Mouse (Mus musculus) neural tube, embryonic 15.5 days (tissue): ENCODE results near the gene Pde4b. TPM values are rescaled to one million over a fixed set of nuclear protein-coding genes. Genes with fewer than 3 reads are reported as not detected.

Experiments used
- ATAC-seq: fragments of 200-750 bp; cut with Nextera tagmentation; 2 replicates; pipeline ENCODE4 v1.8.0; 2017; ENCODE audit warnings: mild to moderate bottlenecking, moderate TSS enrichment, moderate library complexity; ENCODE audit not compliant: low FRiP score
- H3K27ac ChIP-seq: fragments of 300-500 bp; sonication (generic); replicated peaks from 2 replicates; pipeline ENCODE4 v1.5.1; 2015; ENCODE audit warnings: mild to moderate bottlenecking, inconsistent platforms
- H3K27me3 ChIP-seq: fragments of 300-500 bp; sonication (generic); replicated peaks from 2 replicates; pipeline ENCODE4 v1.6.1; 2015; ENCODE audit warnings: inconsistent platforms
- H3K36me3 ChIP-seq: fragments of 300-500 bp; sonication (generic); 2 replicates; pipeline ENCODE4 v1.6.1; 2015; ENCODE audit warnings: inconsistent platforms
- H3K4me1 ChIP-seq: fragments of 300-500 bp; sonication (generic); 2 replicates; pipeline ENCODE4 v1.6.1; 2015; ENCODE audit warnings: inconsistent platforms
- H3K4me2 ChIP-seq: fragments of 300-500 bp; sonication (generic); 2 replicates; pipeline ENCODE4 v1.6.1; 2015; ENCODE audit warnings: inconsistent platforms, mild to moderate bottlenecking, moderate library complexity
- H3K4me3 ChIP-seq: fragments of 300-500 bp; sonication (generic); replicated peaks from 2 replicates; pipeline ENCODE4 v1.5.1; 2015; ENCODE audit warnings: mild to moderate bottlenecking, inconsistent platforms
- H3K9ac ChIP-seq: fragments of 300-500 bp; sonication (generic); replicated peaks from 2 replicates; pipeline ENCODE4 v1.6.1; 2015; ENCODE audit warnings: mild to moderate bottlenecking, inconsistent platforms
- H3K9me3 ChIP-seq: fragments of 300-500 bp; sonication (generic); replicated peaks from 2 replicates; pipeline ENCODE4 v1.6.1; 2016; ENCODE audit warnings: inconsistent platforms
- WGBS: fragments of 180-500 bp; shearing (Covaris S2); methylation state at CpG from one replicate; pipeline ENCODE4 v1.1.7; 2015; ENCODE audit warnings: mixed read lengths; 5-methylcytosine and 5-hydroxymethylcytosine counted together
- polyA plus RNA-seq: library from polyadenylated mRNA; unstranded; fragments of >200 nt; fragmentation: Nextera tagmentation; extraction: Ambion mirVana; gene quantifications from 2 replicates; pipeline ENCODE4 v1.2.1, GENCODE M21; 2015

Gene Pde4b
- polyA plus RNA-seq, 1 experiment from 2014 or later, result 40.9 TPM

GRCm38 (mm10) chr4:102612596-102612995, 525.3 kb downstream of the Pde4b start:
- Histone ChIP-seq H3K4me3 (no peak overlapping the region), H3K27ac (no peak overlapping the region), H3K36me3 (no peaks in the 10 kb centered on the region), H3K4me2 (no peak overlapping the region), H3K4me1 (no peaks in the 10 kb centered on the region), H3K27me3 (no peaks in the 10 kb centered on the region), H3K9me3 (no peaks in the 10 kb centered on the region), H3K9ac (no peak overlapping the region)
- 89% methylated on average over 4 of the region's 4 CpGs for WGBS
- no peak for ATAC-seq

- Histone ChIP-seq H3K27me3 (no peaks in the 10 kb centered on the region), H3K9me3 (no peaks in the 10 kb centered on the region), H3K4me2 (no peak overlapping the region), H3K9ac (no peak overlapping the region), H3K27ac (no peak overlapping the region), H3K36me3 (no peaks in the 10 kb centered on the region), H3K4me3 (no peak overlapping the region), H3K4me1 (peaks cover 5% of the 10 kb centered on the region; the same call in 1 of the 2 replicates)
- no peak for ATAC-seq
- WGBS, result 64% methylated on average over 4 of the region's 4 CpGs
These were observed 530.4 kb downstream of the Pde4b start for GRCm38 (mm10) chr4:102617774-102618173.

- H3K4me1 ChIP-seq, result peaks cover 5% of the 10 kb centered on the region; the same call in 1 of the 2 replicates
- no peak overlapping the region for H3K9ac ChIP-seq
- no peak overlapping the region for H3K4me3 ChIP-seq
- H3K27me3 ChIP-seq, result no peaks in the 10 kb centered on the region
- ATAC-seq, result no peak
- 92% methylated on average over 3 of the region's 3 CpGs for WGBS
- no peak overlapping the region for H3K27ac ChIP-seq
- no peaks in the 10 kb centered on the region for H3K36me3 ChIP-seq
- no peaks in the 10 kb centered on the region for H3K9me3 ChIP-seq
- H3K4me2 ChIP-seq, result no peak overlapping the region
These were observed 531.3 kb downstream of the Pde4b start for GRCm38 (mm10) chr4:102618609-102619008.

GRCm38 (mm10) chr4:102620179-102620910, 533.0 kb downstream of the Pde4b start:
- H3K9ac ChIP-seq, result no peak overlapping the region
- ATAC-seq, result no peak

GRCm38 (mm10) chr4:102621120-102621519, 533.8 kb downstream of the Pde4b start:
- WGBS, result 81% methylated on average over 2 of the region's 2 CpGs
- Histone ChIP-seq H3K27me3 (no peaks in the 10 kb centered on the region), H3K4me2 (no peak overlapping the region), H3K27ac (no peak overlapping the region), H3K9me3 (no peaks in the 10 kb centered on the region), H3K4me1 (peaks cover 5% of the 10 kb centered on the region; the same call in 1 of the 2 replicates), H3K9ac (no peak overlapping the region), H3K36me3 (no peaks in the 10 kb centered on the region), H3K4me3 (no peak overlapping the region)
- ATAC-seq, result no peak

More at GRCm38 (mm10) chr4:102620179-102620910, 533.0 kb downstream of the Pde4b start:
- WGBS, result 62% methylated on average over 3 of the region's 5 CpGs
- H3K4me1 ChIP-seq, result peaks cover 5% of the 10 kb centered on the region; the same call in 1 of the 2 replicates
- no peak overlapping the region for H3K4me3 ChIP-seq
- H3K36me3 ChIP-seq, result no peaks in the 10 kb centered on the region
- H3K27me3 ChIP-seq, result no peaks in the 10 kb centered on the region
- H3K4me2 ChIP-seq, result no peak overlapping the region
- no peaks in the 10 kb centered on the region for H3K9me3 ChIP-seq
- no peak overlapping the region for H3K27ac ChIP-seq

GRCm38 (mm10) chr4:102622977-102623376, 535.6 kb downstream of the Pde4b start:
- Histone ChIP-seq H3K4me3 (no peak overlapping the region), H3K9me3 (no peaks in the 10 kb centered on the region), H3K4me1 (peaks cover 5% of the 10 kb centered on the region; the same call in 1 of the 2 replicates), H3K36me3 (no peaks in the 10 kb centered on the region), H3K9ac (no peak overlapping the region), H3K4me2 (no peak overlapping the region), H3K27me3 (no peaks in the 10 kb centered on the region), H3K27ac (no peak overlapping the region)
- WGBS, result 50% methylated on average over 5 of the region's 5 CpGs
- ATAC-seq, result no peak; the same call in 1 of the 2 replicates

GRCm38 (mm10) chr4:102623789-102624611, 536.7 kb downstream of the Pde4b start:
- no peaks in the 10 kb centered on the region for H3K9me3 ChIP-seq
- H3K27ac ChIP-seq, result no peak overlapping the region
- H3K9ac ChIP-seq, result no peak overlapping the region
- H3K4me2 ChIP-seq, result no peak overlapping the region
- H3K4me1 ChIP-seq, result peaks cover 5% of the 10 kb centered on the region; the same call in 1 of the 2 replicates
- no peaks in the 10 kb centered on the region for H3K27me3 ChIP-seq
- 76% methylated on average over 4 of the region's 4 CpGs for WGBS
- ATAC-seq, result no peak
- no peak overlapping the region for H3K4me3 ChIP-seq
- H3K36me3 ChIP-seq, result no peaks in the 10 kb centered on the region

GRCm38 (mm10) chr4:102624937-102625336, 537.6 kb downstream of the Pde4b start:
- Histone ChIP-seq H3K27me3 (no peaks in the 10 kb centered on the region), H3K4me2 (no peak overlapping the region), H3K9me3 (no peaks in the 10 kb centered on the region), H3K4me1 (peaks cover 5% of the 10 kb centered on the region; the same call in 1 of the 2 replicates), H3K4me3 (no peak overlapping the region), H3K36me3 (no peaks in the 10 kb centered on the region), H3K27ac (no peak overlapping the region), H3K9ac (no peak overlapping the region)
- 85% methylated on average over 8 of the region's 8 CpGs for WGBS
- ATAC-seq, result no peak

GRCm38 (mm10) chr4:102627799-102628198, 540.5 kb downstream of the Pde4b start:
- H3K4me1 ChIP-seq, result no peaks in the 10 kb centered on the region
- H3K27ac ChIP-seq, result no peak overlapping the region
- WGBS, result 93% methylated on average over 4 of the region's 4 CpGs
- H3K9me3 ChIP-seq, result no peaks in the 10 kb centered on the region
- no peak overlapping the region for H3K4me3 ChIP-seq
- H3K4me2 ChIP-seq, result no peak overlapping the region
- H3K27me3 ChIP-seq, result no peaks in the 10 kb centered on the region
- H3K36me3 ChIP-seq, result no peaks in the 10 kb centered on the region
- H3K9ac ChIP-seq, result no peak overlapping the region
- ATAC-seq, result no peak

GRCm38 (mm10) chr4:102629621-102630020, 542.3 kb downstream of the Pde4b start:
- no peaks in the 10 kb centered on the region for H3K36me3 ChIP-seq
- H3K4me3 ChIP-seq, result no peak overlapping the region
- ATAC-seq, result no peak
- no peak overlapping the region for H3K27ac ChIP-seq
- WGBS, result 93% methylated on average over 4 of the region's 4 CpGs
- no peak overlapping the region for H3K9ac ChIP-seq
- no peaks in the 10 kb centered on the region for H3K27me3 ChIP-seq
- H3K4me1 ChIP-seq, result no peaks in the 10 kb centered on the region
- no peak overlapping the region for H3K4me2 ChIP-seq
- H3K9me3 ChIP-seq, result no peaks in the 10 kb centered on the region

- no peak for ATAC-seq
- Histone ChIP-seq H3K27me3 (no peaks in the 10 kb centered on the region), H3K4me2 (no peak overlapping the region), H3K9me3 (no peaks in the 10 kb centered on the region), H3K27ac (no peak overlapping the region), H3K4me1 (no peaks in the 10 kb centered on the region), H3K4me3 (no peak overlapping the region), H3K9ac (no peak overlapping the region), H3K36me3 (no peaks in the 10 kb centered on the region)
- 58% methylated on average over 6 of the region's 6 CpGs for WGBS
These were observed 542.9 kb downstream of the Pde4b start for GRCm38 (mm10) chr4:102630261-102630660.

GRCm38 (mm10) chr4:102631624-102632023, 544.3 kb downstream of the Pde4b start:
- Histone ChIP-seq H3K4me2 (no peak overlapping the region), H3K27ac (no peak overlapping the region), H3K27me3 (no peaks in the 10 kb centered on the region), H3K36me3 (no peaks in the 10 kb centered on the region), H3K9ac (no peak overlapping the region), H3K9me3 (no peaks in the 10 kb centered on the region), H3K4me3 (no peak overlapping the region), H3K4me1 (no peaks in the 10 kb centered on the region)
- WGBS, result 38% methylated on average over 3 of the region's 3 CpGs
- ATAC-seq, result no peak
